Mouse (Mus musculus): Measurements from ENCODE around the gene Bcar1. TPM values are rescaled to one million over a fixed set of nuclear protein-coding genes. Genes with fewer than 3 reads are reported as not detected.

Gene Bcar1
- polyA plus RNA-seq, 1 experiment from 2014 or later = 52.5 TPM

GRCm38 (mm10) chr8:111690960-111691445 lies 52.6 kb downstream of the Bcar1 start, which contains the start of gene Ctrb1:
Gene Ctrb1, minus strand, starts transcription at chr8:111691010.
- 78% methylated on average over 2 of the region's 2 CpGs for WGBS
- H3K4me2 ChIP-seq (ENCODE audit: low read length) = no peak within 1 kb of the TSS
- no peak for ATAC-seq
- no peak within 1 kb of the TSS for H3K27ac ChIP-seq (ENCODE audit: low read length)
- H3K9me3 ChIP-seq (ENCODE audit: control insufficient read depth, low read length) = no peaks in the 10 kb centered on the region
- H3K4me1 ChIP-seq (replicated peaks; ENCODE audit: control insufficient read depth, insufficient read depth, low read length) = no peaks in the 10 kb centered on the region
- H3K4me3 ChIP-seq (replicated peaks; ENCODE audit: low read length) = no peak within 1 kb of the TSS
- H3K9ac ChIP-seq (replicated peaks; ENCODE audit: low read depth, low read length) = no peak within 1 kb of the TSS
- no peaks in the 10 kb centered on the region for H3K27me3 ChIP-seq (replicated peaks; ENCODE audit: control insufficient read depth, insufficient read depth, low read length)
- H3K36me3 ChIP-seq (ENCODE audit: control insufficient read depth, insufficient read depth) = no peaks in the 10 kb centered on the region

DNA sequence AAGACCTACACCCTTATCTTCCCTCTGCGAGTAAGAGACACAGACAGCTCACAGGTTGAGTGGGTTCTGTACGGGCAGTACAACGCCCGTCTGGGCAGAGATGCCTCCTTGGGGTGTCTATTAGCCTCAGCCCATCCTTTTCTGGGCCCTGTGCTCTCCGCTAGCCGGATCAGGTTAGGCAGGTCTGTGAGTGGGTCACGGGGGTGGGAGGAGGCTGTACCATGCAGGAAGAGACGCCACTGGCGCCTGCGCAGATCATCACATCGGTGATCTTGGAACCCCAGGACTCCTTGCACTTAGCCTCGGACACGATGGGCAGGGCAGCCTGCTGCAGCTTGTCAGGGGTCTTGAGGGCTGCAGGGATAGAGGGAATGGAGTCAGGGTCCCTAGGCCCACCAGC lies 56.7 kb downstream of the Bcar1 start:
- ATAC-seq = no peak
- Histone ChIP-seq H3K27ac (ENCODE audit: low read length) (no peak overlapping the region), H3K4me3 (replicated peaks; ENCODE audit: low read length) (no peak overlapping the region), H3K4me2 (ENCODE audit: low read length) (no peak overlapping the region), H3K36me3 (ENCODE audit: control insufficient read depth, insufficient read depth) (no peaks in the 10 kb centered on the region), H3K9ac (replicated peaks; ENCODE audit: low read depth, low read length) (no peak overlapping the region), H3K4me1 (replicated peaks; ENCODE audit: control insufficient read depth, insufficient read depth, low read length) (no peaks in the 10 kb centered on the region), H3K9me3 (ENCODE audit: control insufficient read depth, low read length) (no peaks in the 10 kb centered on the region), H3K27me3 (replicated peaks; ENCODE audit: control insufficient read depth, insufficient read depth, low read length) (no peaks in the 10 kb centered on the region)
- WGBS = 80% methylated on average over 13 of the region's 13 CpGs

- no peak overlapping the region for H3K4me2 ChIP-seq (ENCODE audit: low read length)
- H3K27me3 ChIP-seq (replicated peaks; ENCODE audit: control insufficient read depth, insufficient read depth, low read length) = no peaks in the 10 kb centered on the region
- no peak overlapping the region for H3K27ac ChIP-seq (ENCODE audit: low read length)
- H3K36me3 ChIP-seq (ENCODE audit: control insufficient read depth, insufficient read depth) = no peaks in the 10 kb centered on the region
- H3K4me3 ChIP-seq (replicated peaks; ENCODE audit: low read length) = no peak overlapping the region
- 44% methylated on average over 9 of the region's 9 CpGs for WGBS
- H3K9ac ChIP-seq (replicated peaks; ENCODE audit: low read depth, low read length) = no peak overlapping the region
- ATAC-seq = no peak
- no peaks in the 10 kb centered on the region for H3K4me1 ChIP-seq (replicated peaks; ENCODE audit: control insufficient read depth, insufficient read depth, low read length)
- no peaks in the 10 kb centered on the region for H3K9me3 ChIP-seq (ENCODE audit: control insufficient read depth, low read length)
These were observed 61.1 kb downstream of the Bcar1 start for GRCm38 (mm10) chr8:111682521-111682920.

DNA sequence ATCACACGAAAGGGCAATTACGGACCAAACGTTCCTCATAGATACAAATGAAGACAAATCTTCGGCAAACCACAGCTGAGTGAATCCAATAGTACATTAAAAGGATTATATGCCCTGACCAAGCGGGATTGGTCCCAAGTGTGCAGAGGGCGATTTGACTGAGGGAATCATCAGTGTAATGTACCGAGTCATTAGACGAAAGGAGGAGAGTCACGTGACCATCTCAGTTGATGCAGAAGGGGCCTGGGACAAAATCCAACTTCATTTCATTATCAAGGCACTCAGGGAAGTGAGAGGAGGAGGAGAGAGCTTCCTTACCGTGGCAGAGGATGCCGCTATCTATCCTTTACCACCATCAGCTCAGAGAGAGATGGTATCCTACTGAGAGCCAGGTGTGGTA lies 62.5 kb downstream of the Bcar1 start:
- 65% methylated on average over 11 of the region's 11 CpGs for WGBS
- Histone ChIP-seq H3K27ac (ENCODE audit: low read length) (no peak overlapping the region), H3K4me3 (replicated peaks; ENCODE audit: low read length) (no peak overlapping the region), H3K4me2 (ENCODE audit: low read length) (no peak overlapping the region), H3K4me1 (replicated peaks; ENCODE audit: control insufficient read depth, insufficient read depth, low read length) (no peaks in the 10 kb centered on the region), H3K9me3 (ENCODE audit: control insufficient read depth, low read length) (peaks cover under 1% of the 10 kb centered on the region; the same call in 1 of the 2 replicates), H3K9ac (replicated peaks; ENCODE audit: low read depth, low read length) (no peak overlapping the region), H3K27me3 (replicated peaks; ENCODE audit: control insufficient read depth, insufficient read depth, low read length) (no peaks in the 10 kb centered on the region), H3K36me3 (ENCODE audit: control insufficient read depth, insufficient read depth) (no peaks in the 10 kb centered on the region)
- ATAC-seq = no peak

DNA sequence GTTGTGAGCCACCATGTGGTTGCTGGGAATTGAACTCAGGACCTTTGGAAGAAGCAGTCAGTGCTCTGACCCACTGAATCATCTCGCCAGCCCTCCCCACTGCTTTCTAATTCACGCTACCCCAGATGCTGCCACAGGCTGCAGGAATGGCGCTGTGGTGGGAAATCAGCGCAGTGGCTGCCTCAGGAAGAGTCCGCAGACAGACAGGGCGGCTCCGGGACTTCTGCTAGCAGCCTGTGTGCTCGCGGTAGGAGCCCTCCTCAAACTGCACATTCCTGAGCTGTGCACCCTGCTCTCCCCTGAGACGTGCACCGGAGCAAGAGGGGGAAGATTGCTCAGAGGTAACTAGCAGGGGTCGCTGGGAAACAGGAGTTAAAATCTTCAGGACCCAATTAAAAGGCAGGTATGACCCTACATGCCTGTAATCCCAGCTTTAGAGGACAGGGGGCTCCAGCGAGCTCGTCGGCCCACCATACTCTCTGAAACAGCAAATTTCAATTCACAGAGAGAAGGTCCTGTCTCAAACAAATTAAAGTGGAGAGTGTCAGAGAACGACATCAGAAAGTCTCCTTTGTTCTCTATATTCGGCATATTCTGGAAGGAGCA lies 63.1 kb downstream of the Bcar1 start:
- 42% methylated on average over 17 of the region's 17 CpGs for WGBS

GRCm38 (mm10) chr8:111678848-111679247 lies 64.8 kb downstream of the Bcar1 start:
- Histone ChIP-seq H3K4me1 (replicated peaks; ENCODE audit: control insufficient read depth, insufficient read depth, low read length) (no peaks in the 10 kb centered on the region), H3K4me3 (replicated peaks; ENCODE audit: low read length) (no peak overlapping the region), H3K27me3 (replicated peaks; ENCODE audit: control insufficient read depth, insufficient read depth, low read length) (no peaks in the 10 kb centered on the region), H3K36me3 (ENCODE audit: control insufficient read depth, insufficient read depth) (no peaks in the 10 kb centered on the region), H3K27ac (ENCODE audit: low read length) (no peak overlapping the region), H3K4me2 (ENCODE audit: low read length) (no peak overlapping the region), H3K9me3 (ENCODE audit: control insufficient read depth, low read length) (peaks cover 2% of the 10 kb centered on the region; the same call in 1 of the 2 replicates), H3K9ac (replicated peaks; ENCODE audit: low read depth, low read length) (no peak overlapping the region)
- WGBS = 87% methylated on average over 7 of the region's 7 CpGs
- no peak for ATAC-seq

More for the DNA sequence above, 63.1 kb downstream of the Bcar1 start:
- Histone ChIP-seq H3K9ac (replicated peaks; ENCODE audit: low read depth, low read length) (no peak overlapping the region), H3K9me3 (ENCODE audit: control insufficient read depth, low read length) (peaks cover 2% of the 10 kb centered on the region; the same call in 1 of the 2 replicates), H3K4me3 (replicated peaks; ENCODE audit: low read length) (no peak overlapping the region), H3K27me3 (replicated peaks; ENCODE audit: control insufficient read depth, insufficient read depth, low read length) (no peaks in the 10 kb centered on the region), H3K36me3 (ENCODE audit: control insufficient read depth, insufficient read depth) (no peaks in the 10 kb centered on the region), H3K4me1 (replicated peaks; ENCODE audit: control insufficient read depth, insufficient read depth, low read length) (no peaks in the 10 kb centered on the region), H3K27ac (ENCODE audit: low read length) (no peak overlapping the region), H3K4me2 (ENCODE audit: low read length) (no peak overlapping the region)
- ATAC-seq = no peak

GRCm38 (mm10) chr8:111678111-111678510 lies 65.5 kb downstream of the Bcar1 start:
- Histone ChIP-seq H3K4me1 (replicated peaks; ENCODE audit: control insufficient read depth, insufficient read depth, low read length) (no peaks in the 10 kb centered on the region), H3K36me3 (ENCODE audit: control insufficient read depth, insufficient read depth) (no peaks in the 10 kb centered on the region), H3K9me3 (ENCODE audit: control insufficient read depth, low read length) (peaks cover 2% of the 10 kb centered on the region; the same call in 1 of the 2 replicates), H3K4me2 (ENCODE audit: low read length) (no peak overlapping the region), H3K9ac (replicated peaks; ENCODE audit: low read depth, low read length) (no peak overlapping the region), H3K27ac (ENCODE audit: low read length) (no peak overlapping the region), H3K4me3 (replicated peaks; ENCODE audit: low read length) (no peak overlapping the region), H3K27me3 (replicated peaks; ENCODE audit: control insufficient read depth, insufficient read depth, low read length) (no peaks in the 10 kb centered on the region)
- no peak for ATAC-seq
- WGBS = 28% methylated on average over 3 of the region's 3 CpGs

GRCm38 (mm10) chr8:111676237-111676636 lies 67.4 kb downstream of the Bcar1 start:
- H3K9ac ChIP-seq (replicated peaks; ENCODE audit: low read depth, low read length) = no peak overlapping the region
- no peaks in the 10 kb centered on the region for H3K4me1 ChIP-seq (replicated peaks; ENCODE audit: control insufficient read depth, insufficient read depth, low read length)
- peaks cover 2% of the 10 kb centered on the region; the same call in 1 of the 2 replicates for H3K9me3 ChIP-seq (ENCODE audit: control insufficient read depth, low read length)
- no peak overlapping the region for H3K4me3 ChIP-seq (replicated peaks; ENCODE audit: low read length)
- no peaks in the 10 kb centered on the region for H3K27me3 ChIP-seq (replicated peaks; ENCODE audit: control insufficient read depth, insufficient read depth, low read length)
- no peaks in the 10 kb centered on the region for H3K36me3 ChIP-seq (ENCODE audit: control insufficient read depth, insufficient read depth)
- WGBS = 79% methylated on average over 8 of the region's 8 CpGs
- no peak overlapping the region for H3K4me2 ChIP-seq (ENCODE audit: low read length)
- no peak for ATAC-seq
- no peak overlapping the region for H3K27ac ChIP-seq (ENCODE audit: low read length)

- no peaks in the 10 kb centered on the region for H3K9me3 ChIP-seq (ENCODE audit: control insufficient read depth, low read length)
- H3K36me3 ChIP-seq (ENCODE audit: control insufficient read depth, insufficient read depth) = peaks cover 21% of the 10 kb centered on the region
- H3K4me2 ChIP-seq (ENCODE audit: low read length) = no peak overlapping the region
- H3K4me3 ChIP-seq (replicated peaks; ENCODE audit: low read length) = no peak overlapping the region
- H3K9ac ChIP-seq (replicated peaks; ENCODE audit: low read depth, low read length) = no peak overlapping the region
- H3K4me1 ChIP-seq (replicated peaks; ENCODE audit: control insufficient read depth, insufficient read depth, low read length) = no peaks in the 10 kb centered on the region
- H3K27ac ChIP-seq (ENCODE audit: low read length) = no peak overlapping the region
- no peaks in the 10 kb centered on the region for H3K27me3 ChIP-seq (replicated peaks; ENCODE audit: control insufficient read depth, insufficient read depth, low read length)
- 92% methylated on average over 2 of the region's 2 CpGs for WGBS
- ATAC-seq = no peak
These were observed 76.9 kb downstream of the Bcar1 start for GRCm38 (mm10) chr8:111666751-111667150.
